Mouse (Mus musculus) activated CD4-positive, CD25-positive, alpha-beta regulatory T cell (primary cell): ENCODE data around the gene Ddx54. TPM values are rescaled to one million over a fixed set of nuclear protein-coding genes. Genes with fewer than 3 reads are reported as not detected.

Experiments
- polyA plus RNA-seq, 2 experiments: library from polyadenylated mRNA; unstranded; fragments of 100-300 nt; shearing (Covaris generic); gene quantifications; one replicate each; pipeline ENCODE4 v1.2.1; 2017

Ddx54 gene
- 10 to 100 TPM; 45.8 to 62.9 TPM for polyA plus RNA-seq

GRCm38 (mm10) chr5:120612442-120612821 is at the start of gene Ddx54, which contains the start of gene Rita1:
Gene Ddx54 (plus strand): TSS chr5:120612739.
Gene Rita1 (minus strand): TSS chr5:120612589.

DNA sequence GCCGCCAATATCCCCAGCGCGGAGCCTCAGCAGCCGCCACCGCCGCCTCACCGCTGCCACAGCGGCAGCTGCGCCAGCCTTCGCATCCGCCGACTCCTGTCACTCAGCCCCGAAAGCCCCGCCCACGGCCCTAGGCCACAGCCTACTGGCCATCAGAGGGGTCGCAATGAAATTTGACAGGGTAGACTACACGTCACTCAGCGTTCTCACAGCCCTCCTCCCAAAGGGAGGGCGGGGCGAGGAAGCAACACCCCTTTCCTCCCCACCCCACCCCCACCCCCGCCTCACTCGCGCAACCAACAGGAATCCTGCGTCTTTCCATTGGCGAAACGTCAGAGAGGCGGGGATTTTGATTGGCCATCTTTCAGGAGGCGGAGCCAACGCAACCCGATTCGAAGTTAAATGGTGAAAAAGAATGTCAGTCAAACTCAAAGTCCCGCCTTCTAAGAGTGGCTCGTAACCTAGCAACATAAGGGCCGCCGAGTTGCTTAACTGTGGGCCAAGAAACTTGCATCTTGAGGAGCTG is 23.9 kb upstream of the Ddx54 start, which contains the start of the genes Tpcn1 and Iqcd:
Tpcn1 (minus strand) TSS at position 105 of the 526 bp plus-strand sequence.
Iqcd (plus strand) TSS at position 448 of the 526 bp plus-strand sequence.

DNA sequence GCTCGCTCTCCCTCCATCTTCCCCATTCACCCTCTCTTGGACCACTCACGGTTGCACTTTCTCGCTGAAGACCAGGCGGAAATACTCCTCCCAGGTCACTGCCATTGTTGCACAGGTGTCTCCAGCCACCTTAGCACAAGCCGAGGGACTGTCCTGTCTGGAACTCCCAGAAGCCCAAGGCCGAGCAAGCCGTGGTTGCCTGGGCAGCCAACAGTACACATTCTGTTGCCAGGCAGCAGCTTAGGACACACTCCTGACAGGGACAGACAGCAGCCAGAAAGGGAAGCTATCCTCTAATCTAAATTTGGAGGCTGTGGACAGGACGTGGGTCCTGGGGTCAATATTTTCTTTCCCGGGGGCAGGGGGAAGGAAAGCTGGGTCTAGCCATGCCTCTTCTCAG is 21.6 kb downstream of the Ddx54 start, which contains the start of gene Cfap73:
Cfap73 (minus strand) TSS at position 105 of the 400 bp plus-strand sequence.

GRCm38 (mm10) chr5:120648569-120649373 is 36.2 kb downstream of the Ddx54 start, which contains the start of gene Rasal1:
Gene Rasal1 (plus strand): TSS chr5:120648812.

Other genes starting within 250 kb of the Ddx54 start
- gene Lhx5, start 181.0 kb upstream of the Ddx54 start, polyA plus RNA-seq: under 1 TPM in 1 of 2 experiments, not detected in 1; 0.33 TPM
- gene Sdsl, start 139.9 kb upstream of the Ddx54 start, polyA plus RNA-seq: not detected
- gene Sds, start 136.2 kb upstream of the Ddx54 start, polyA plus RNA-seq: not detected
- 10 to 100 TPM; 24.9 to 30.8 TPM for gene Plbd2, start 109.1 kb upstream of the Ddx54 start, polyA plus RNA-seq
- 10 to 100 TPM; 10.0 to 17.2 TPM for gene Slc8b1, start 101.6 kb upstream of the Ddx54 start, polyA plus RNA-seq
- gene Tpcn1, start 24.1 kb upstream of the Ddx54 start, polyA plus RNA-seq: 10 to 100 TPM; 14.1 to 21.5 TPM
- gene Iqcd, start 23.7 kb upstream of the Ddx54 start, polyA plus RNA-seq: 1 to 10 TPM in 1 of 2 experiments, under 1 TPM in 1; 0.43 to 1.9 TPM
- 1 to 10 TPM; 2.6 to 3.1 TPM for gene Rita1, start 150 bp upstream of the Ddx54 start, polyA plus RNA-seq
- under 1 TPM in 1 of 2 experiments, not detected in 1; 0.18 TPM for gene Cfap73, start 21.5 kb downstream of the Ddx54 start, polyA plus RNA-seq
- 10 to 100 TPM; 11.4 to 15.4 TPM for gene Rasal1, start 36.1 kb downstream of the Ddx54 start, polyA plus RNA-seq
- gene Dtx1, start 99.2 kb downstream of the Ddx54 start, polyA plus RNA-seq: 100 to 1,000 TPM; 117 to 164 TPM
- gene Oas2, start 137.1 kb downstream of the Ddx54 start, polyA plus RNA-seq: 1 to 10 TPM; 1.5 to 5.5 TPM
- 10 to 100 TPM in 1 of 2 experiments, 1 to 10 TPM in 1; 3.5 to 24.9 TPM for gene Oas3, start 164.9 kb downstream of the Ddx54 start, polyA plus RNA-seq
- not detected for gene Oas1e, start 182.8 kb downstream of the Ddx54 start, polyA plus RNA-seq
- 10 to 100 TPM; 12.6 to 13.1 TPM for gene Oas1c, start 199.8 kb downstream of the Ddx54 start, polyA plus RNA-seq
- gene Oas1f, start 234.6 kb downstream of the Ddx54 start, polyA plus RNA-seq: not detected
- gene Oas1h, start 248.7 kb downstream of the Ddx54 start, polyA plus RNA-seq: not detected